Mouse (Mus musculus): ENCODE results near the gene Uqcrc1. TPM values are rescaled to one million over a fixed set of nuclear protein-coding genes. Genes with fewer than 3 reads are reported as not detected.
A peak's percentile ranks its signal among the peaks of the same experiment; 100 is the strongest.

Gene Uqcrc1
- polyA plus RNA-seq (2012; rRNA removed): 200 and 206 TPM in 2 replicates
- polyA plus RNA-seq (2014; fragmentation: Nextera tagmentation; extraction: Ambion mirVana): 297 and 318 TPM in 2 replicates

DNA sequence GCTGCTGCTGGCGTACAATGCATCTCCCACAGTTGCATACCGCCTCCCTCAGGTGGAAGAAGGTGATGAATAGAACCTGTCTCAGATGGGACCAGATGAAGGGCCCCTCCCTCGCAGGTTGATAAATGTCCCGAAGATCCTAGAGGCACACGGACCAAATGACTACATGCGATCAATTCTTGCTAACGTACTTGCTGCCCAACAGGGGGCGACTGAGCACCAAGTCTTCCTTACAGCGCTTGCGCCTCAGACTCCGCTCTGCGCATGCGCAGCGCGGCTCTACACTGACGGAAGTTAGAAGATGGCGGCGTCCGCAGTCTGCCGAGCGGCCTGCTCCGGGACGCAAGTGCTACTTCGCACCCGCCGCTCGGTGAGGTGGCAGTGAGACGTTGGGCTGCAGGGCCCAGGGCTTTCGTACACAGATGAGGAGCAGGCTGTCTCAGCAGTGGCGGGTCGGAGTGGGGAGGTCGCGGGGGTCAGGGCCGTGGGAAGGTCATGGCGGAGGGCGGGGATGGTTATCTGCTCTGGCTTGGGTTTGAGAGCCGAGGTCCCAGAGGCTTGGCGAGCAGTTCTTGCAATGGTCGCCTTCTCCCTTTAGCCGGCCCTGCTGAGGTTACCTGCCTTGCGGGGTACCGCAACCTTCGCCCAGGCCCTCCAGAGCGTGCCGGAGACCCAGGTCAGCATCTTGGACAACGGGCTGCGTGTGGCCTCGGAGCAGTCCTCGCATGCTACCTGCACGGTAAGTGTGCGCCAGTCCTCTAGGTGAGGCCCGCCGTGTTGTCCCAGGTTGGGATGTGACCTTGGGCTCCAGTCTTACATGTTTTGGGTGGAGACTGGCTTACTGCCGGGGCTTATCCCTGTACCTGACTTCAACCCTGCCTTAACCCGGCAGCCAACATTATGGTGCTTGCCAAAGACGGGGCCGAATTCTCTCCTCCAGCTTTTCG is at the start of gene Uqcrc1:
Gene Uqcrc1, plus strand, starts transcription at position 216 of the 947 bp plus-strand sequence.
- Histone ChIP-seq H3K4me2 (ENCODE audit: low read depth) (peak within 1 kb of the TSS; percentile 81), H3K36me3 (replicated peaks; ENCODE audit: control insufficient read depth, insufficient read depth, low read depth) (peaks cover 20% of the 10 kb centered on the region), H3K9ac (replicated peaks) (peak within 1 kb of the TSS; percentile 84), H3K27me3 (ENCODE audit: control insufficient read depth, insufficient read depth, low read length) (no peaks in the 10 kb centered on the region), H3K27ac (no peak within 1 kb of the TSS; the same call in 1 of the 2 replicates), H3K9me3 (ENCODE audit: control insufficient read depth, low read length) (no peaks in the 10 kb centered on the region), H3K4me3 (ENCODE audit: insufficient read depth in 1 of 2, low read depth in 2 of 2, low read length in 2 of 2) (peak within 1 kb of the TSS; percentile 86 to 90), H3K4me1 (replicated peaks; ENCODE audit: control insufficient read depth in 2 of 2, insufficient read depth in 2 of 2, low read length in 1 of 2) (peaks cover 3 to 7% of the 10 kb centered on the region in 2 experiments)
- ATAC-seq (ENCODE audit: insufficient read depth) (peak; percentile 88), DNase-seq (ENCODE audit: low read depth in 3 of 3, low spot score in 3 of 3) (peak; percentile 96 to 97 (median 96))
- under 1% methylated on average over 58 of the region's 58 CpGs for WGBS (ENCODE audit: insufficient replicate concordance)
- TF ChIP-seq CTCF (IDR thresholded peaks at IDR 0.05; ENCODE audit: low read depth) (peak; percentile 99), EP300 (IDR thresholded peaks at IDR 0.05; ENCODE audit: low read depth) (no peak)

DNA sequence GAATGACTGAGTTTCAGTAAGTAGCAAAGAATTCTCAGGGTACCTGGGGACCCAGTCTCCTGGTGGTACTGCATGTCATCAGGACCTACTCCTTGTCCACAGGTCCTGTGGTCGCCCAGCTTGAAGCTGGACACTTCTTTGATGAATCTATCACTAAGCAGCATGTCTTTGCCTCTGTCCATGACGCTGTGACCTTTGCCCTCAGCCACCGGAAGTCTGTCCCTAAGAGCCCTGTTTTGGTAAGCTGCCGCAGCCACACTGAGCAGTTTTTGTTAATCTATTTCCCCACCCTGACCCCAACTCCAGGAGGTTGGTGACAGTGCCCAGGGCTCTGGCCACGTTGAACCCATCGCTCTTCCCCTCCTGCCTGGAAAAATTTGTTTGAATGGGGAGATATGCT is 24.1 kb upstream of the Uqcrc1 start:
- no peak for ATAC-seq (ENCODE audit: insufficient read depth)

DNA sequence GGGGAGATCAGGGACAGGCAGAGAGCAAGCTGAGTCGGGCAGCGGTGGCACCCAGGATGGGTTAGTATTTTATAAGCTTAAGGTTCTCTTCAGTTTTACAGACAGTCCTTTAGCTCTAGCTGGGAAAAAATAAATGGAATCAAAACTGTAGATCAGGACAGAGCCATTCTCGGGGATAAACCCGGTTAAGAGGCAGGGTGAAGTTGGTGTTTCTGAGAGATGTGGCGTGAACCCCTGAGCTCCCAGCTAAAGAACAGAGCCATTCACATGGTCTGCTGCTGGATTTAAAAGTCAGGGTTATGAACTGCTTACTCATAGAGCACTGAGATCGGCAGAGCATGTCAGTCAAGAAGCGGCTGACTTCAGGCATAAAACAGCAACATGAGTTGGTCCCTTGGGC is 23.3 kb upstream of the Uqcrc1 start:
- H3K4me1 ChIP-seq (replicated peaks; ENCODE audit: control insufficient read depth in 2 of 2, insufficient read depth in 2 of 2, low read length in 1 of 2): peaks cover 0 to 2% of the 10 kb centered on the region in 2 experiments; a peak in 1 of 4 replicates
- no peak overlapping the region for H3K27ac ChIP-seq
- no peak for ATAC-seq (ENCODE audit: insufficient read depth)
- no peaks in the 10 kb centered on the region for H3K9me3 ChIP-seq (ENCODE audit: control insufficient read depth, low read length)
- no peaks in the 10 kb centered on the region for H3K36me3 ChIP-seq (replicated peaks; ENCODE audit: control insufficient read depth, insufficient read depth, low read depth)
- H3K9ac ChIP-seq (replicated peaks): no peak overlapping the region
- WGBS (ENCODE audit: insufficient replicate concordance): 72% methylated on average over 7 of the region's 7 CpGs
- H3K4me3 ChIP-seq (ENCODE audit: insufficient read depth in 1 of 2, low read depth in 2 of 2, low read length in 2 of 2): no peak overlapping the region
- no peak for DNase-seq (ENCODE audit: low read depth in 3 of 3, low spot score in 3 of 3)
- no peaks in the 10 kb centered on the region for H3K27me3 ChIP-seq (ENCODE audit: control insufficient read depth, insufficient read depth, low read length)
- TF ChIP-seq EP300 (IDR thresholded peaks at IDR 0.05; ENCODE audit: low read depth): no peak
- TF ChIP-seq CTCF (IDR thresholded peaks at IDR 0.05; ENCODE audit: low read depth): no peak
- H3K4me2 ChIP-seq (ENCODE audit: low read depth): no peak overlapping the region

More for the DNA sequence above, 24.1 kb upstream of the Uqcrc1 start:
- DNase-seq (ENCODE audit: low read depth in 3 of 3, low spot score in 3 of 3): no peak
- no peak overlapping the region for H3K9ac ChIP-seq (replicated peaks)
- TF ChIP-seq CTCF (IDR thresholded peaks at IDR 0.05; ENCODE audit: low read depth) (no peak), EP300 (IDR thresholded peaks at IDR 0.05; ENCODE audit: low read depth) (no peak)
- 63% methylated on average over 6 of the region's 6 CpGs for WGBS (ENCODE audit: insufficient replicate concordance)
- no peak overlapping the region for H3K27ac ChIP-seq
- no peaks in the 10 kb centered on the region for H3K9me3 ChIP-seq (ENCODE audit: control insufficient read depth, low read length)
- H3K36me3 ChIP-seq (replicated peaks; ENCODE audit: control insufficient read depth, insufficient read depth, low read depth): no peaks in the 10 kb centered on the region
- no peak overlapping the region for H3K4me2 ChIP-seq (ENCODE audit: low read depth)
- H3K4me3 ChIP-seq (ENCODE audit: insufficient read depth in 1 of 2, low read depth in 2 of 2, low read length in 2 of 2): no peak overlapping the region
- no peaks in the 10 kb centered on the region for H3K27me3 ChIP-seq (ENCODE audit: control insufficient read depth, insufficient read depth, low read length)
- peaks cover 0 to 2% of the 10 kb centered on the region in 2 experiments; a peak in 1 of 4 replicates for H3K4me1 ChIP-seq (replicated peaks; ENCODE audit: control insufficient read depth in 2 of 2, insufficient read depth in 2 of 2, low read length in 1 of 2)

DNA sequence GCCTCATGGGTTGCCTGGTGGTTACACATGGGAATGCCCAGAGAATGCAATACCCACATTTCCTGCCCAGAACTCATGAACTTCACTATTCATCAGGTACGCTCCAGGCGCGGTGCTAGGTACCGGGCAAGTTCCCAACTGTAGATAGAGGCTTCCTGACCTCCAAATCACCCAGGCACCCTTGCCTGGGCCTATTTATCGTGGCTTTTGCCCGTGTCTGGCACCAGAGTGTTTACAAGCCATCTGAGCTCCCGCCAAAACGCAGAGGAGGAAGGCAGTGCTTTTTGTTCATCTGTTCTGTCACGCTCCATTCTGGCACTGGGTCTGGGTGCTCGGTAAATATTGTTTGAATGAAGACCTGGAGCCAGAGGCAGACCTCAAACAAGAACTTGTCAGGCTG is 22.8 kb upstream of the Uqcrc1 start:
- no peaks in the 10 kb centered on the region for H3K27me3 ChIP-seq (ENCODE audit: control insufficient read depth, insufficient read depth, low read length)
- no peak overlapping the region for H3K4me2 ChIP-seq (ENCODE audit: low read depth)
- H3K36me3 ChIP-seq (replicated peaks; ENCODE audit: control insufficient read depth, insufficient read depth, low read depth): no peaks in the 10 kb centered on the region
- no peak for ATAC-seq (ENCODE audit: insufficient read depth)
- WGBS (ENCODE audit: insufficient replicate concordance): 60% methylated on average over 10 of the region's 10 CpGs
- no peak for DNase-seq (ENCODE audit: low read depth in 3 of 3, low spot score in 3 of 3)
- H3K27ac ChIP-seq: no peak overlapping the region
- H3K9me3 ChIP-seq (ENCODE audit: control insufficient read depth, low read length): no peaks in the 10 kb centered on the region
- peaks cover 0 to 2% of the 10 kb centered on the region in 2 experiments; a peak in 1 of 4 replicates for H3K4me1 ChIP-seq (replicated peaks; ENCODE audit: control insufficient read depth in 2 of 2, insufficient read depth in 2 of 2, low read length in 1 of 2)
- no peak overlapping the region for H3K4me3 ChIP-seq (ENCODE audit: insufficient read depth in 1 of 2, low read depth in 2 of 2, low read length in 2 of 2)
- no peak for TF ChIP-seq CTCF (IDR thresholded peaks at IDR 0.05; ENCODE audit: low read depth)
- TF ChIP-seq EP300 (IDR thresholded peaks at IDR 0.05; ENCODE audit: low read depth): no peak
- no peak overlapping the region for H3K9ac ChIP-seq (replicated peaks)

DNA sequence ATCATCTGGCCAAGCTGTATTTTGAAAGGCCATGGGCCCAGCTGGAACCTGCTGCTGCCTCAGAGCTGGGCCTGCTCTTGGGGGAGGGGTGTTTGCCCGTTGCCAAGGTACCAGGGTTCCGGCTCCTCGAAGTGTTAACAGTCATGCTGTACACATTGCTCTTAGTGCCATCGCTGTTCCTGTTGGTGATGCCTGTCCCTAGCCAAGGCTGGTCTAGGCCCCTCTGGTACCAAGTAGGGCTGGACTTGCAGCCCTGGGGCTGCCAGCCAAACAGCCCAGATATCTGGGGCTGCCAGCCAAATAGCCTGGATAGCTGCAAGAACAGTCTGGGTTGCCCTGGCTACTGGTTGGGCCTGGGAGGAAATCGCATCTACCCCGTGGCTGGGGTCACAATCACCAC is 21.9 kb upstream of the Uqcrc1 start, which contains the start of gene Tmem89:
Gene Tmem89, plus strand, starts transcription at position 129 of the 400 bp plus-strand sequence.
- H3K27me3 ChIP-seq (ENCODE audit: control insufficient read depth, insufficient read depth, low read length): no peaks in the 10 kb centered on the region
- TF ChIP-seq CTCF (IDR thresholded peaks at IDR 0.05; ENCODE audit: low read depth): no peak
- no peak within 1 kb of the TSS for H3K4me3 ChIP-seq (ENCODE audit: insufficient read depth in 1 of 2, low read depth in 2 of 2, low read length in 2 of 2)
- H3K9me3 ChIP-seq (ENCODE audit: control insufficient read depth, low read length): no peaks in the 10 kb centered on the region
- no peak within 1 kb of the TSS for H3K4me2 ChIP-seq (ENCODE audit: low read depth)
- H3K27ac ChIP-seq: no peak within 1 kb of the TSS
- H3K36me3 ChIP-seq (replicated peaks; ENCODE audit: control insufficient read depth, insufficient read depth, low read depth): no peaks in the 10 kb centered on the region
- no peak for DNase-seq (ENCODE audit: low read depth in 3 of 3, low spot score in 3 of 3)
- no peak for ATAC-seq (ENCODE audit: insufficient read depth)
- 61% methylated on average over 6 of the region's 6 CpGs for WGBS (ENCODE audit: insufficient replicate concordance)
- H3K4me1 ChIP-seq (replicated peaks; ENCODE audit: control insufficient read depth in 2 of 2, insufficient read depth in 2 of 2, low read length in 1 of 2): peaks cover 0 to 2% of the 10 kb centered on the region in 2 experiments; a peak in 1 of 4 replicates
- H3K9ac ChIP-seq (replicated peaks): no peak within 1 kb of the TSS

Measured in liver, embryonic 14.5 days (tissue).